Mouse (Mus musculus) embryonic facial prominence, embryonic 15.5 days (tissue): Measurements from ENCODE around the gene Tcerg1l. TPM values are rescaled to one million over a fixed set of nuclear protein-coding genes. Genes with fewer than 3 reads are reported as not detected.

ENCODE experiments used
- ATAC-seq: fragments of 200-750 bp; cut with Nextera tagmentation; 2 replicates; pipeline ENCODE4 v1.8.0; 2017; ENCODE audit warnings: low read depth, moderate TSS enrichment; ENCODE audit not compliant: insufficient number of reproducible peaks, low FRiP score, low TSS enrichment
- H3K27ac ChIP-seq: fragments of 300-500 bp; sonication (generic); replicated peaks from 2 replicates; pipeline ENCODE4 v1.5.1; 2015; ENCODE audit warnings: mild to moderate bottlenecking, inconsistent platforms
- H3K27me3 ChIP-seq: fragments of 300-500 bp; sonication (generic); 2 replicates; pipeline ENCODE4 v1.6.1; 2015; ENCODE audit warnings: inconsistent platforms
- H3K36me3 ChIP-seq: fragments of 300-500 bp; sonication (generic); 2 replicates; pipeline ENCODE4 v1.6.1; 2015; ENCODE audit warnings: mild to moderate bottlenecking, inconsistent platforms
- H3K4me1 ChIP-seq: fragments of 300-500 bp; sonication (generic); 2 replicates; pipeline ENCODE4 v1.6.1; 2015; ENCODE audit warnings: inconsistent platforms
- H3K4me2 ChIP-seq: fragments of 300-500 bp; sonication (generic); replicated peaks from 2 replicates; pipeline ENCODE4 v1.6.1; 2015; ENCODE audit warnings: mild to moderate bottlenecking, inconsistent platforms
- H3K4me3 ChIP-seq: fragments of 300-500 bp; sonication (generic); replicated peaks from 2 replicates; pipeline ENCODE4 v1.5.1; 2015; ENCODE audit warnings: mild to moderate bottlenecking, inconsistent platforms
- H3K9ac ChIP-seq: fragments of 300-500 bp; sonication (generic); 2 replicates; pipeline ENCODE4 v1.6.1; 2015; ENCODE audit warnings: inconsistent platforms
- H3K9me3 ChIP-seq: fragments of 300-500 bp; sonication (generic); replicated peaks from 2 replicates; pipeline ENCODE4 v1.6.1; 2016; ENCODE audit warnings: inconsistent platforms
- WGBS: fragments of 180-500 bp; shearing (Covaris S2); methylation state at CpG from one replicate; pipeline ENCODE4 v1.1.7; 2015; 5-methylcytosine and 5-hydroxymethylcytosine counted together
- polyA plus RNA-seq: library from polyadenylated mRNA; unstranded; fragments of >200 nt; fragmentation: Nextera tagmentation; extraction: Ambion mirVana; gene quantifications from 2 replicates; pipeline ENCODE4 v1.2.1, GENCODE M21; 2015

Gene Tcerg1l
- polyA plus RNA-seq, 1 experiment from 2014 or later, result 0.88 TPM

DNA sequence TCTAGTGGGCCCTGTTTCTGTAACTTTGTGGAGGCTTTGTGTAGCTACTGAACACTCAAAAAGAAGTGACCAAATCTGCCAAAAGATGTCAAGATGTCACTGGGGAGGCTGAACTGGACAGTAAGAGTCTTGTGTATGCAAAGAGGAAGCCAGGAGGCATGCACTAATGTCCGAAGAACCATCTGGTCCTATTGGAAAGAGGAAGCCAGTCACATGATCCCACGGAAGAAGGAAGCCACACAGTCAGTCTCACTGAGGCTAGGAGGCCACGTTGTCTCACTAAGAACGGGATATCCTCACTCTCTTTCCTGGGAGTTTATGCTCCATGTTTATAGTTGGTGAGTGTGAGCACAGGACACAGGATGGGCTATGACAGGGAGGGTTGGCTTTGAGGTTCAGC is 227.1 kb downstream of the Tcerg1l start:
- Histone ChIP-seq H3K9me3 (no peaks in the 10 kb centered on the region), H3K27ac (no peak overlapping the region), H3K36me3 (no peaks in the 10 kb centered on the region), H3K4me3 (no peak overlapping the region), H3K4me2 (no peak overlapping the region), H3K4me1 (no peaks in the 10 kb centered on the region), H3K27me3 (no peaks in the 10 kb centered on the region), H3K9ac (no peak overlapping the region)
- no peak for ATAC-seq
- 83% methylated on average over 4 of the region's 4 CpGs for WGBS
